Mouse (Mus musculus): ENCODE results near the gene Med20.

DNA sequence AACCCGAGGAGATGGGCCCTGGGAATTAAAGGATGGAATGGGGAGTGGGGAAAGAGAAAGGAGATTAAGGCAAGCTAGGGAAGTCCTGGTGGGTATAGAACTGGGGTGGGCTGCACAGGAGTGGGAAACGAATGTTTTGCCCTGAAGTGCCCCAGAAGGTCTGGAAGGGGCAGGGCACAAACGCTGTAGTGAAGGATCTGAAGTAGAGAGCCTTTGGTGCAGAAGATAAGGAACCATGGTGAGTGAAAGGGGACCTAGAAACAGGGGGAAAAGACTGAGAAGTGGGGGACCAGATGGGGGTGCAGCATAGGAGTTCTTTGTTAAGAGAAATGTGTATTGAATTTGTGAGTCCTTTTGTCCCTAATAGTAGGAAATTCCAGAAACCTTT, 19.3 kb downstream of the Med20 start, which contains the start of gene Usp49:
- TF ChIP-seq CTCF (IDR thresholded peaks at IDR 0.05; ENCODE audit: extremely low read depth, insufficient read depth, insufficient read length, insufficient replicate concordance) (no peak), POLR2A (IDR thresholded peaks at IDR 0.05; ENCODE audit: low read depth, low read length) (no peak)

Data from spleen, adult 2 months (tissue).